Comparison of ENCODE assay signal across 11 mouse cellular contexts in genomic region chr13:24679027-24679680, GRCm38 (mm10).
DNase-seq lines count a peak whose midpoint lies in the region; ATAC-seq lines count a peak whose summit lies in the region.
"Had no signal": no experiment of that assay in that cellular context is flagged by ENCODE, and none has a peak within 500 bp of the region (broad histone marks: within the 10 kb centered on the region; RNA-seq: fewer than 3 reads in every experiment).

No protein-coding gene starts in this region.

- H3K9me3 ChIP-seq in embryonic facial prominence, embryonic 12.5 days: no peaks in the 10 kb centered on the region
- H3K9me3 ChIP-seq in midbrain, embryonic 13.5 days: no peaks in the 10 kb centered on the region

- DNase-seq in kidney, adult 18-20 months: peak; percentile 4
- DNase-seq in kidney, adult 8-10 months: no peak
- peak; percentile 8 for DNase-seq in cerebellum, adult 8-10 months
- no peak for DNase-seq in c-Kit-positive CD71-positive TER-119-positive erythroid progenitor cells, embryonic 14.5 days (ENCODE audit: low spot score)
- DNase-seq in frontal cortex, postnatal 25 days (ENCODE audit: low spot score in 2 of 2): no peak
- DNase-seq: adrenal gland, postnatal 14 days; heart, postnatal 36 days had no signal

- WGBS in embryonic facial prominence, embryonic 12.5 days: 26% methylated on average over 15 of the region's 15 CpGs
- 33% methylated on average over 15 of the region's 15 CpGs for WGBS in midbrain, embryonic 13.5 days

- 0 out of 2 replicates have a peak overlapping the region, but pooled peaks have one; percentile 19 for H3K4me2 ChIP-seq in embryonic facial prominence, embryonic 12.5 days (replicated peaks)
- no peak overlapping the region for H3K4me2 ChIP-seq in midbrain, embryonic 13.5 days (replicated peaks)

- peak overlapping the region; percentile 8; the same call in 1 of the 2 replicates for H3K27ac ChIP-seq in embryonic facial prominence, embryonic 12.5 days
- 0 out of 2 replicates have a peak overlapping the region, but pooled peaks have one; percentile 6 for H3K27ac ChIP-seq in midbrain, embryonic 13.5 days

- H3K4me3 ChIP-seq in embryonic facial prominence, embryonic 12.5 days: no peak overlapping the region
- no peak overlapping the region for H3K4me3 ChIP-seq in midbrain, embryonic 13.5 days (replicated peaks)

- no peak overlapping the region for H3K9ac ChIP-seq in embryonic facial prominence, embryonic 12.5 days
- no peak overlapping the region for H3K9ac ChIP-seq in midbrain, embryonic 13.5 days (replicated peaks)

- H3K27me3 ChIP-seq in embryonic facial prominence, embryonic 12.5 days: no peaks in the 10 kb centered on the region
- H3K27me3 ChIP-seq in midbrain, embryonic 13.5 days: no peaks in the 10 kb centered on the region

- ATAC-seq in embryonic facial prominence, embryonic 12.5 days (ENCODE audit: insufficient number of reproducible peaks, insufficient read depth, low FRiP score, low TSS enrichment): no peak
- 0 out of 2 replicates have a peak, but pooled peaks have one; percentile 30 for ATAC-seq in midbrain, embryonic 13.5 days
- no peak for ATAC-seq in erythroblast, adult 5-6 weeks (replicated peaks; ENCODE audit: low FRiP score, poor library complexity, severe bottlenecking)
- ATAC-seq: lung, postnatal 0 days had no signal

- no peaks in the 10 kb centered on the region for H3K36me3 ChIP-seq in embryonic facial prominence, embryonic 12.5 days
- H3K36me3 ChIP-seq in midbrain, embryonic 13.5 days: peaks cover 38% of the 10 kb centered on the region

- no peaks in the 10 kb centered on the region; the same call in 1 of the 2 replicates for H3K4me1 ChIP-seq in embryonic facial prominence, embryonic 12.5 days
- H3K4me1 ChIP-seq in midbrain, embryonic 13.5 days (replicated peaks): peaks cover 10% of the 10 kb centered on the region

Comparison
In these comparisons a context has a peak if more than half of its experiments do, and no peak if none do; other contexts are left out.
1. DNase-seq: peak in kidney, adult 18-20 months (single experiment) and cerebellum, adult 8-10 months (single experiment); none in kidney, adult 8-10 months (0 of 2), c-Kit-positive CD71-positive TER-119-positive erythroid progenitor cells, embryonic 14.5 days (single experiment) and frontal cortex, postnatal 25 days (0 of 2).